Mouse (Mus musculus) cerebellum, adult 2 months (tissue): Measurements from ENCODE around the gene Tfdp2.

ENCODE experiments used
- CTCF ChIP-seq: fragments of 200-500 bp; IDR thresholded peaks from 2 replicates; pipeline ENCODE4 v1.5.1; 2011; ENCODE audit warnings: low read depth, mild to moderate bottlenecking, control low read depth, low read length, moderate library complexity, borderline replicate concordance; ENCODE audit not compliant: insufficient read depth
- POLR2A ChIP-seq: fragments of 200-500 bp; IDR thresholded peaks from 2 replicates; pipeline ENCODE4 v1.6.1; 2011; ENCODE audit warnings: low read length, control low read depth, borderline replicate concordance; ENCODE audit not compliant: insufficient read depth

- no peak for TF ChIP-seq POLR2A
- no peak for TF ChIP-seq CTCF
These were observed 164.0 kb downstream of the Tfdp2 start for GRCm38 (mm10) chr9:96360056-96360455.
